Mouse (Mus musculus) thymus, adult 2 months (tissue): ENCODE measurements around the gene Fscn1.

Source experiments
- CTCF ChIP-seq: fragments of 200-500 bp; IDR thresholded peaks from 2 replicates; pipeline ENCODE4 v1.5.1; 2012; ENCODE audit warnings: mild to moderate bottlenecking, control low read depth, low read length, moderate library complexity, borderline replicate concordance; ENCODE audit not compliant: control insufficient read depth, poor library complexity, insufficient read depth; ENCODE audit errors: extremely low read depth
- POLR2A ChIP-seq: fragments of 200-500 bp; IDR thresholded peaks from 2 replicates; pipeline ENCODE4 v1.6.1; 2012; ENCODE audit warnings: mild to moderate bottlenecking, low read length, control low read depth, moderate library complexity; ENCODE audit not compliant: control insufficient read depth, poor library complexity, insufficient read depth; ENCODE audit errors: extremely low read depth

GRCm38 (mm10) chr5:142960775-142961271 is 680 bp downstream of the Fscn1 start:
- TF ChIP-seq POLR2A (no peak), CTCF (no peak)
